Mouse (Mus musculus) heart, embryonic 11.5 days (tissue): ENCODE measurements at regions not wholly inside any gene's neighbourhood (a gene's known extent, or its start where the extent isn't known, plus 50 kb on each side); places are given as distances from the start of the nearest gene placed in this dataset.

Source experiments
- ATAC-seq: fragments of 200-750 bp; cut with Nextera tagmentation; replicated peaks from 2 replicates; pipeline ENCODE4 v1.8.0; 2017; ENCODE audit warnings: moderate library complexity; ENCODE audit not compliant: insufficient number of reproducible peaks, low FRiP score, low TSS enrichment
- H3K27ac ChIP-seq: fragments of 300-500 bp; sonication (generic); 2 replicates; pipeline ENCODE4 v1.5.1; 2014; ENCODE audit warnings: mild to moderate bottlenecking, low read depth, low read length
- H3K27me3 ChIP-seq: fragments of 300-500 bp; sonication (generic); 2 replicates; pipeline ENCODE4 v1.6.1; 2014; ENCODE audit warnings: mild to moderate bottlenecking, low read length, mixed read lengths; ENCODE audit not compliant: control insufficient read depth, insufficient read depth
- H3K36me3 ChIP-seq: fragments of 300-500 bp; sonication (generic); 2 replicates; pipeline ENCODE4 v1.6.1; 2014; ENCODE audit warnings: mild to moderate bottlenecking, low read length, moderate library complexity, mixed read lengths; ENCODE audit not compliant: control insufficient read depth, insufficient read depth
- H3K4me1 ChIP-seq: fragments of 300-500 bp; sonication (generic); 2 replicates; pipeline ENCODE4 v1.6.1; 2014; ENCODE audit warnings: low read length; ENCODE audit not compliant: control insufficient read depth, insufficient read depth
- H3K4me2 ChIP-seq: fragments of 300-500 bp; sonication (generic); 2 replicates; pipeline ENCODE4 v1.6.1; 2014; ENCODE audit warnings: mild to moderate bottlenecking, moderate library complexity
- H3K4me3 ChIP-seq: fragments of 300-500 bp; sonication (generic); 2 replicates; pipeline ENCODE4 v1.5.1; 2014; ENCODE audit warnings: low read depth, low read length
- H3K9ac ChIP-seq: fragments of 300-500 bp; sonication (generic); 2 replicates; pipeline ENCODE4 v1.6.1; 2014; ENCODE audit warnings: mild to moderate bottlenecking, low read depth, low read length, moderate library complexity
- H3K9me3 ChIP-seq: fragments of 300-500 bp; sonication (generic); replicated peaks from 2 replicates; pipeline ENCODE4 v1.6.1; 2016; ENCODE audit warnings: low read length; ENCODE audit not compliant: control insufficient read depth
- WGBS: fragments of 180-500 bp; shearing (Covaris S2); extraction: QIAGEN DNeasy Blood & Tissue Kit; methylation state at CpG from one replicate; pipeline ENCODE4 v1.1.7; 2014; ENCODE audit not compliant: insufficient replicate concordance; 5-methylcytosine and 5-hydroxymethylcytosine counted together

DNA sequence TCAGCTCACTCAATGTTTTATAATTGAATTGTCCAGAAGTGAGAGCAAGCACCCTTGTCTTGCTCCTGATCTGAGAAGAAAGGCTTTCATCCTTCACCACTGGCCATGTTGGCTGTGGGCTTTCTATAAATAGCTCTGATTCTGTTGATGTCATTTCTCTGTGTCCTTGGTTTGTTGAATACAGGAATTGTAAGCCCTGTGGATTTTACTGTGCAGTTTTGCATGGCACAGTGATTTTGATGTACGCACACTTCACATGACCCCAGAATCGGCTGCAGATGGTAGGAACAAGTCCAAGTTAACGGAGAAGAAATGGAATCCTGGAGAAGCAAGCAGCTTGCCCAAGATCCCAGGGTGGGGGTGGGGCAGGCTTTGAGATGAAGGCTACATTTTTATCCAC lies 76.1 kb downstream of the Mcfd2 start:
- H3K27me3 ChIP-seq, result no peaks in the 10 kb centered on the region
- H3K36me3 ChIP-seq, result no peaks in the 10 kb centered on the region
- WGBS, result 72% methylated on average over 3 of the region's 3 CpGs
- no peak overlapping the region for H3K9ac ChIP-seq
- H3K4me3 ChIP-seq, result no peak overlapping the region
- no peak overlapping the region for H3K27ac ChIP-seq
- no peak for ATAC-seq
- H3K4me2 ChIP-seq, result no peak overlapping the region
- peaks cover 13% of the 10 kb centered on the region for H3K4me1 ChIP-seq
- no peaks in the 10 kb centered on the region for H3K9me3 ChIP-seq
